Mouse (Mus musculus): ENCODE measurements around the gene Fmr1nb. TPM values are rescaled to one million over a fixed set of nuclear protein-coding genes. Genes with fewer than 3 reads are reported as not detected.
"Not testable (repeated sequence)": the region's sequence is repeated elsewhere in the genome, so short reads cannot be mapped to it uniquely, and the experiment has no call there.

The Fmr1nb gene
- total RNA-seq (2021) = under 1 TPM; 0.89 to 0.93 TPM
- long read RNA-seq, experiment 1 = 0 reads
- long read RNA-seq, experiment 2 = 0 reads

GRCm38 (mm10) chrX:68761606-68762005 is at the start of gene Fmr1nb:
TSS of gene Fmr1nb (plus strand) at chrX:68761839.
- DNase-seq = no peak

DNA sequence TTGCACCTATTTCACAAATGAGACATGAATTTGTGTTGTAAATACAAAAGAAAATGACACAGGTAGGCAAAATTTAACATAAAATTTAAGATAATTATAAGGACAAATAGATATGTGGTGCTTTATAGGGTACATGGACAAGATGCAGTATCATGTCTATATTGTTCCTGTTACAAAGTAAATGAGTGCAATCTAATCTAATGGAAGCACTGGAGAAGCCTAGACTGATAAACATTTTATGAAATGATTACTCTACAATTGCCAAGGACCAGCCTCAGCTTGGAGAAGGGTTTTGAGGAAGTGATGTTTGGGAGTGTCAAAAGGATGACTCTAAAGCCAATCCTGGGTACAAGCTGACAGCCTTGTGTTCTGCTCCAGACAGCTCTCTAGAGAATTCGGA is 24.7 kb upstream of the Fmr1nb start:
- no peak for DNase-seq

GRCm38 (mm10) chrX:68740088-68740487 is 21.6 kb upstream of the Fmr1nb start:
- no peak for DNase-seq

GRCm38 (mm10) chrX:68820449-68820848 is 58.8 kb downstream of the Fmr1nb start:
- DNase-seq = not testable (repeated sequence)

- DNase-seq = peak in 1 of 2 experiments; percentile 1
Observed at GRCm38 (mm10) chrX:68821059-68821458, 59.4 kb downstream of the Fmr1nb start, which contains the start of gene Gm14698. TSS of gene Gm14698 (plus strand) at chrX:68821093.

- no peak for DNase-seq
Observed at GRCm38 (mm10) chrX:68839548-68840444, 78.2 kb downstream of the Fmr1nb start.

Other genes starting within 250 kb of the Fmr1nb start
- gene Fmr1, start 83.3 kb upstream of the Fmr1nb start, total RNA-seq (2021) = 10 to 100 TPM; 48.3 to 49.3 TPM
- 1 to 10 TPM in 1 of 2 experiments, under 1 TPM in 1; 0.46 to 1.5 TPM for gene Gm14698, start 59.3 kb downstream of the Fmr1nb start, total RNA-seq (2021)
- not detected for gene Gm6812, start 131.2 kb downstream of the Fmr1nb start, total RNA-seq (2021)